Mouse (Mus musculus) urinary bladder, postnatal 14 days (tissue): Measurements from ENCODE around the gene Klk10.

Source experiments
- DNase-seq: peaks from one replicate; pipeline ENCODE4 v3.0.0; 2021; ENCODE audit warnings: low spot score

The Klk10 gene

GRCm38 (mm10) chr7:43780746-43781145 is at the start of gene Klk10:
TSS of gene Klk10 (plus strand) at chr7:43781035.
- DNase-seq = no peak

GRCm38 (mm10) chr7:43747788-43748187 is 33.0 kb upstream of the Klk10 start:
- peak; percentile 6 for DNase-seq

GRCm38 (mm10) chr7:43752806-43753205 is 28.0 kb upstream of the Klk10 start:
- DNase-seq = no peak

- DNase-seq = no peak
Observed at GRCm38 (mm10) chr7:43766484-43766883, 14.4 kb upstream of the Klk10 start.

GRCm38 (mm10) chr7:43768597-43768996 is 12.2 kb upstream of the Klk10 start, which contains the start of gene Klk12:
TSS of gene Klk12 (plus strand) at chr7:43768897.
- DNase-seq = no peak

- DNase-seq = no peak
Observed at GRCm38 (mm10) chr7:43769636-43770035, 11.2 kb upstream of the Klk10 start.

- DNase-seq = no peak
Observed at GRCm38 (mm10) chr7:43770701-43771100, 10.1 kb upstream of the Klk10 start.

GRCm38 (mm10) chr7:43771916-43772315 is 8.9 kb upstream of the Klk10 start:
- no peak for DNase-seq

- DNase-seq = no peak
Observed at GRCm38 (mm10) chr7:43772901-43773300, 7.9 kb upstream of the Klk10 start.

GRCm38 (mm10) chr7:43774364-43774763 is 6.5 kb upstream of the Klk10 start, which contains the start of gene Klk11:
TSS of gene Klk11 (plus strand) at chr7:43774604.
- no peak for DNase-seq

GRCm38 (mm10) chr7:43774802-43775201 is 6.0 kb upstream of the Klk10 start:
- no peak for DNase-seq

GRCm38 (mm10) chr7:43775311-43776057 is 5.4 kb upstream of the Klk10 start:
- no peak for DNase-seq

GRCm38 (mm10) chr7:43776506-43776905 is 4.3 kb upstream of the Klk10 start:
- no peak for DNase-seq

GRCm38 (mm10) chr7:43777423-43777822 is 3.4 kb upstream of the Klk10 start:
- DNase-seq = no peak

GRCm38 (mm10) chr7:43778176-43778970 is 2.5 kb upstream of the Klk10 start:
- peak; percentile 2 for DNase-seq

GRCm38 (mm10) chr7:43780241-43780640 is 594 bp upstream of the Klk10 start:
- no peak for DNase-seq

GRCm38 (mm10) chr7:43781541-43781940 is 706 bp downstream of the Klk10 start:
- no peak for DNase-seq

GRCm38 (mm10) chr7:43782275-43783265 is 1.7 kb downstream of the Klk10 start:
- peak; percentile 87 for DNase-seq

- DNase-seq = peak; percentile 38
Observed at GRCm38 (mm10) chr7:43785286-43785685, 4.5 kb downstream of the Klk10 start.

GRCm38 (mm10) chr7:43788096-43788495 is 7.3 kb downstream of the Klk10 start:
- DNase-seq = no peak

- DNase-seq = no peak
Observed at GRCm38 (mm10) chr7:43789295-43789694, 8.5 kb downstream of the Klk10 start.

GRCm38 (mm10) chr7:43791591-43791990 is 10.8 kb downstream of the Klk10 start, which contains the start of gene Klk9:
TSS of gene Klk9 (plus strand) at chr7:43791891.
- DNase-seq = no peak
